Mouse (Mus musculus) spleen, adult 2 months (tissue): ENCODE data around the gene Mapk1ip1l. TPM values are rescaled to one million over a fixed set of nuclear protein-coding genes. Genes with fewer than 3 reads are reported as not detected.

ENCODE experiments used
- DNase-seq, 2 experiments: peaks; one replicate each; pipeline versions ENCODE4 v3.0.0 to v3.0.0-alpha.2; 2012 to 2021; ENCODE audit warnings: low spot score in 2 of 2, low read depth in 1 of 2
- H3K27ac ChIP-seq: fragments of 200-500 bp; 2 replicates; pipeline ENCODE4 v1.5.1; 2012; ENCODE audit warnings: low read length, inconsistent platforms; ENCODE audit not compliant: insufficient read depth
- H3K27me3 ChIP-seq: fragments of 200-500 bp; 2 replicates; pipeline ENCODE4 v1.6.1; 2012; ENCODE audit warnings: mild to moderate bottlenecking, moderate library complexity, low read length, inconsistent platforms; ENCODE audit not compliant: control insufficient read depth, insufficient read depth
- H3K36me3 ChIP-seq: fragments of 200-500 bp; 2 replicates; pipeline ENCODE4 v1.6.1; 2012; ENCODE audit warnings: mild to moderate bottlenecking, low read length, inconsistent platforms; ENCODE audit not compliant: control insufficient read depth, insufficient read depth
- H3K4me1 ChIP-seq: fragments of 200-500 bp; 2 replicates; pipeline ENCODE4 v1.6.1; 2011; ENCODE audit warnings: inconsistent platforms; ENCODE audit not compliant: control insufficient read depth, insufficient read depth, insufficient read length
- H3K4me3 ChIP-seq: fragments of 200-500 bp; 2 replicates; pipeline ENCODE4 v1.5.1; 2011; ENCODE audit warnings: mild to moderate bottlenecking, inconsistent platforms; ENCODE audit not compliant: insufficient read depth, insufficient read length; ENCODE audit errors: extremely low read depth
- CTCF ChIP-seq: fragments of 200-500 bp; IDR thresholded peaks from 2 replicates; pipeline ENCODE4 v1.5.1; 2011; ENCODE audit warnings: mild to moderate bottlenecking, inconsistent platforms; ENCODE audit not compliant: insufficient read depth, insufficient read length, insufficient replicate concordance; ENCODE audit errors: extremely low read depth
- POLR2A ChIP-seq: fragments of 200-500 bp; IDR thresholded peaks from 2 replicates; pipeline ENCODE4 v1.6.1; 2011; ENCODE audit warnings: low read depth, low read length, inconsistent platforms
- WGBS: fragments of 180-500 bp; shearing (Covaris S2); methylation state at CpG from one replicate; pipeline ENCODE4 v1.1.7; 2018; 5-methylcytosine and 5-hydroxymethylcytosine counted together
- polyA plus RNA-seq: library from polyadenylated mRNA; depleted of rRNA; stranded (reverse); fragments of >200 nt; gene quantifications from 2 replicates; pipeline ENCODE4 v1.2.3, GENCODE M21; 2012

Mapk1ip1l gene
- polyA plus RNA-seq, 1 experiment: 40.4 TPM

DNA sequence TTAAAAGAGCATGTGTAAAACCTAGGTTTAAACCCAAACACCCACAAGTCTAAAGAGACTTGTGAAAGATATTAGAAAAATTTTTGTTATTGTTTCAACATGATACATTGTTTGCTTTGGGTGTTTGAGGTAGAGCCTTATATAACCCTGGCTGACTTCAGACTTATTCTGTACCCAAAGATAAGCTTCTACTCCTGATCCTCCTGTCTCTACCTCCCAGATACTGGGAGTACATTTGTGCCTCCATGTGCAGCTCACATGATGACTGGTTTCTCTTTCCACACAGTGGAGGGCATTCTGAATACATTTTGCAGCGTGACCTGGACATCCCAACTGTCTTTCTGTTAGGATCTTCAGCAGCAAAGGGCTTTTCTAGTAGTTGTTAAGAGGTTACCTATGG is 11.9 kb upstream of the Mapk1ip1l start:
- no peak overlapping the region for H3K4me3 ChIP-seq
- H3K36me3 ChIP-seq: peaks cover 9% of the 10 kb centered on the region
- TF ChIP-seq POLR2A (no peak), CTCF (no peak)
- no peaks in the 10 kb centered on the region for H3K27me3 ChIP-seq
- peaks cover 3% of the 10 kb centered on the region; the same call in 1 of the 2 replicates for H3K4me1 ChIP-seq
- no peak for DNase-seq
- no peak overlapping the region for H3K27ac ChIP-seq
- WGBS: 94% methylated on average over 1 of the region's 1 CpGs

GRCm38 (mm10) chr14:47287021-47287420 is 11.0 kb upstream of the Mapk1ip1l start:
- no peak for TF ChIP-seq CTCF
- no peak for TF ChIP-seq POLR2A
- no peak for DNase-seq
- Histone ChIP-seq H3K4me1 (peaks cover 3% of the 10 kb centered on the region; the same call in 1 of the 2 replicates), H3K27me3 (no peaks in the 10 kb centered on the region), H3K4me3 (no peak overlapping the region), H3K27ac (no peak overlapping the region), H3K36me3 (peaks cover 9% of the 10 kb centered on the region)
- WGBS: 83% methylated on average over 5 of the region's 5 CpGs

DNA sequence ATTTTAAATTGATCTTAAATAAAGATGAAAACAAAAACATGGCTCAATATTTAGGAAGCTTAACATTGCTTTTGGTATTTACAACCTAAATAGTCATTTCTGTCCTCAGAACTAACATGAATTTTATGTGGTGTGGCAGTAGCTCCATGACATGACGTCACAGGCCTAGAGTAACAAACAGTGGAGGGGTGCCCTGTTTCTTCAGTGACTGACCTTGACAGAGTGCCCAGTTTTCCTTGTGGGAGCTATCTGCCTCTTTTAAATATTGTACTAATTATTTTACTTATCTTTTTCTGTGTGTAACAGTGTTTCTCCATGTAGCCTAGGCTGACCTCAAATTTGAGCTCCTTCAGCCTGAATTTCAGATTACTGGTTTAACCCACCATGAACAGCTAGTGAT is 6.3 kb upstream of the Mapk1ip1l start:
- H3K4me3 ChIP-seq: no peak overlapping the region
- no peak overlapping the region for H3K27ac ChIP-seq
- DNase-seq: no peak
- no peak for TF ChIP-seq CTCF
- no peak for TF ChIP-seq POLR2A
- H3K36me3 ChIP-seq: peaks cover 9% of the 10 kb centered on the region
- no peaks in the 10 kb centered on the region for H3K4me1 ChIP-seq
- H3K27me3 ChIP-seq: no peaks in the 10 kb centered on the region
- WGBS: 81% methylated on average over 1 of the region's 1 CpGs

DNA sequence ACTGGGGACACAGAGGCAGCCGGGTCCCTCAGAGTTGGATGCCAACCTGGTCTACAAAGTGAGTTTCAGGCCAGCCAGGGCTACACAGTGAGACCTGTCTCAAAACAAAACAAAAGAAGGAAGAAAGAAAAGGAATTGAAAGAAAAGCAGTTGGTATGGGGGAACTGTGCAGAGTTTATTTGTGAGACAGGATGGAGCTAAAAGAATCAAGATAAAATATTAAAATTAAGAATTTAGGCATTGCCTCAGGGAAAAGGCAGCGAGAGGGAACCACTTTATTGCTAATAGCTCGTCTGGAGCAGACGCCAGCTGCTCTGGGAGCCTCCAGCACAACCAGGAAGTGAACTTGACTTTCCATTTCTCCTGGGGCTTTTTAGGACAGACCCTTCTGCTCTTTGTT is 3.9 kb upstream of the Mapk1ip1l start:
- DNase-seq: no peak
- Histone ChIP-seq H3K27me3 (no peaks in the 10 kb centered on the region), H3K36me3 (peaks cover 9% of the 10 kb centered on the region), H3K27ac (no peak overlapping the region), H3K4me1 (no peaks in the 10 kb centered on the region), H3K4me3 (no peak overlapping the region)
- no peak for TF ChIP-seq POLR2A
- no peak for TF ChIP-seq CTCF
- 46% methylated on average over 4 of the region's 4 CpGs for WGBS

GRCm38 (mm10) chr14:47296232-47296631 is 1.8 kb upstream of the Mapk1ip1l start:
- no peak for DNase-seq
- Histone ChIP-seq H3K27me3 (no peaks in the 10 kb centered on the region), H3K36me3 (no peaks in the 10 kb centered on the region), H3K4me3 (no peak overlapping the region), H3K27ac (no peak overlapping the region), H3K4me1 (peaks cover 2% of the 10 kb centered on the region; the same call in 1 of the 2 replicates)
- TF ChIP-seq POLR2A: no peak
- no peak for TF ChIP-seq CTCF
- 87% methylated on average over 2 of the region's 2 CpGs for WGBS

DNA sequence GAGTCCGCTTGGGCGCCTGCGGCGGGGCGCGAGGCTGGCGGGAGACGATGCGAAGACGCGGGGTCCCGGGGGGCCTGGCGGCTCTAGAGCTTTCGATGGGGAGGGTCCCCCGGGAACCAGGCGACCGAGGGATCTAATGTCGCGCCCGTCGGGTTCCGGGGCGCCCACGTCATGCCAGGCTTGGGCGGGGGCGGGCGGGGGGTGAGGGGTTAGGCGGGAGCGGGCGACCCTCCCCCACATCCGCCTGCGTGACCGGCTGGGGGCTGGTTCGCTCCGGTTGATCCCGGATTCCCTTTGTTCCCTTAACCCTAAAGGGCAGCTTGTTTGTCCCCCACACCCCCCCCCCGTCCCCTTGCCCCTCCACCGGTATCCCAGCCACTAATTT is 334 bp downstream of the Mapk1ip1l start:
- TF ChIP-seq CTCF (no peak), POLR2A (no peak)
- DNase-seq: no peak
- Histone ChIP-seq H3K27me3 (no peaks in the 10 kb centered on the region), H3K36me3 (peaks cover 2% of the 10 kb centered on the region; the same call in 1 of the 2 replicates), H3K27ac (peak overlapping the region; percentile 98), H3K4me3 (peak overlapping the region; percentile 100), H3K4me1 (peaks cover 2% of the 10 kb centered on the region; the same call in 1 of the 2 replicates)
- under 1% methylated on average over 38 of the region's 38 CpGs for WGBS

- no peak for DNase-seq
- peaks cover 2% of the 10 kb centered on the region; the same call in 1 of the 2 replicates for H3K4me1 ChIP-seq
- H3K36me3 ChIP-seq: peaks cover 2% of the 10 kb centered on the region; the same call in 1 of the 2 replicates
- H3K4me3 ChIP-seq: peak overlapping the region; percentile 100
- H3K27ac ChIP-seq: peak overlapping the region; percentile 50
- no peaks in the 10 kb centered on the region for H3K27me3 ChIP-seq
- under 1% methylated on average over 15 of the region's 15 CpGs for WGBS
- TF ChIP-seq POLR2A: no peak
- TF ChIP-seq CTCF: no peak
These were observed 774 bp downstream of the Mapk1ip1l start for GRCm38 (mm10) chr14:47298819-47299261.
